Mouse (Mus musculus): ENCODE data around the gene Specc1.

DNA sequence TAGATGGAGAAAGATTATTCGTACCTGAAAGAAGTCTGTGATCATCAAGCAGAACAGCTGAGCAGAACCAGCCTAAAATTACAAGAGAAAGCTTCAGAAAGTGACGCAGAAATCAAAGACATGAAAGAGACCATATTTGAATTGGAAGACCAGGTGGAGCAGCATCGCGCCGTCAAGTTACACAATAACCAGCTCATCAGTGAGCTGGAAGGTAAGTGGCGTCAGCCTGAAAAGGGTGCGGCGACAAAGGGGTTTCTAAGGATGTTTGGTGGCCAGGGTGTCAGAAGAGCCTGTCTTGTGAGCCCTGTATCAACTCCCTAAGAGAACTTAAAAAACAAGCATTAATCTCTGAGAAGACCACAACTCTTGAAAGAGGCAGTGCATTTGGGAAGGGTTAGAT, 171.6 kb downstream of the Specc1 start:
- TF ChIP-seq EP300 (IDR thresholded peaks at IDR 0.05; ENCODE audit: low read depth): no peak
- no peak for TF ChIP-seq CTCF (IDR thresholded peaks at IDR 0.05; ENCODE audit: low read depth)
